Mouse (Mus musculus) neural tube, embryonic 12.5 days (tissue): ENCODE data around the gene Lmntd1. TPM values are rescaled to one million over a fixed set of nuclear protein-coding genes. Genes with fewer than 3 reads are reported as not detected.

Experiments used
- ATAC-seq: fragments of 200-750 bp; cut with Nextera tagmentation; 2 replicates; pipeline ENCODE4 v1.8.0; 2017; ENCODE audit warnings: low read depth, mild to moderate bottlenecking, moderate TSS enrichment, moderate library complexity; ENCODE audit not compliant: low FRiP score
- H3K27ac ChIP-seq: fragments of 300-500 bp; sonication (generic); 2 replicates; pipeline ENCODE4 v1.5.1; 2016
- H3K27me3 ChIP-seq: fragments of 300-500 bp; sonication (generic); replicated peaks from 2 replicates; pipeline ENCODE4 v1.6.1; 2016; ENCODE audit warnings: mild to moderate bottlenecking
- H3K36me3 ChIP-seq: fragments of 300-500 bp; sonication (generic); 2 replicates; pipeline ENCODE4 v1.6.1; 2016; ENCODE audit warnings: mild to moderate bottlenecking
- H3K4me1 ChIP-seq: fragments of 300-500 bp; sonication (generic); 2 replicates; pipeline ENCODE4 v1.6.1; 2016
- H3K4me2 ChIP-seq: fragments of 300-500 bp; sonication (generic); replicated peaks from 2 replicates; pipeline ENCODE4 v1.6.1; 2016; ENCODE audit warnings: mild to moderate bottlenecking
- H3K4me3 ChIP-seq: fragments of 300-500 bp; sonication (generic); 2 replicates; pipeline ENCODE4 v1.5.1; 2016
- H3K9ac ChIP-seq: fragments of 300-500 bp; sonication (generic); 2 replicates; pipeline ENCODE4 v1.6.1; 2016; ENCODE audit warnings: mild to moderate bottlenecking
- H3K9me3 ChIP-seq: fragments of 300-500 bp; sonication (generic); 2 replicates; pipeline ENCODE4 v1.6.1; 2016; ENCODE audit warnings: mild to moderate bottlenecking
- WGBS: fragments of 180-500 bp; shearing (Covaris S2); methylation state at CpG from one replicate; pipeline ENCODE4 v1.1.7; 2016; 5-methylcytosine and 5-hydroxymethylcytosine counted together
- polyA plus RNA-seq: library from polyadenylated mRNA; unstranded; fragments of >200 nt; fragmentation: Nextera tagmentation; extraction: Ambion mirVana; gene quantifications from 2 replicates; pipeline ENCODE4 v1.2.1, GENCODE M21; 2016

Gene Lmntd1
- polyA plus RNA-seq, 1 experiment from 2014 or later = 0.60 TPM

DNA sequence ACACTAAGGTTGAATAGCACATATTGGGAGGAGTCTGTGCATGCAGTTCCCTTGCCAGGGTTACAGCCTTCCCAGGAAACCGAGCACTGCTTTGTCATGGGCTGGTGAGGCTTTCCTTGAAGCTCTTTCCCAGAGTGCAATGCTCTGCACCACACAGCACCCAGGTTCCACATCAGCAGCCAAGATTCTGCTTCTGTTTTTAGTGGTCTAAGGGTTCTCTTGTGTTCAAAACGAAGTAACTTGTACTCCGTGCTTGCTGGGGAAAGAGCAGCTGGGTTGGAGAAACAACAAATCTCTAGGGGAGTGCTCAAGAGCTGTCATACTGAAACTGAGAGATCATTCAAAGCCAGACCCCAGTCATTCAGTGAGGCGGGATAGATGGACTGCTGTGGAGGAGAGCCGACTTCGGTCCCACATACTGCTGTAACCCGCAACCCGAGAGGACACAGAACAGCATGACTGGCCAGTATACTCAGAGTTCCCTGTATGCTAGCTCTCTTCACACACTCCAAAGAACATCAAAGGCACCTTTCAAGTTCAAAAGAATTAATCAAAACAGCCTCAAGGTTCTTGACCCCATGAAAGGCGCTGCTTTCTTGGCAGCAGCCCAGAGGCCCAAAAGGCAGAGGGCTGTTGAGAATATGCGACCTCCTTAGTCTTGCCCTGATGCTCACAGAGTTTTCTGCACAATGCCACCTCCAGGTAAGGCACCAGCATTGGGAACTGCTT lies 35.5 kb downstream of the Lmntd1 start:
- 55% methylated on average over 10 of the region's 10 CpGs for WGBS
- no peak overlapping the region for H3K27ac ChIP-seq
- peaks cover 13% of the 10 kb centered on the region; the same call in 1 of the 2 replicates for H3K4me1 ChIP-seq
- no peak for ATAC-seq
- H3K27me3 ChIP-seq = no peaks in the 10 kb centered on the region
- H3K9me3 ChIP-seq = no peaks in the 10 kb centered on the region
- H3K36me3 ChIP-seq = no peaks in the 10 kb centered on the region
- no peak overlapping the region for H3K9ac ChIP-seq
- H3K4me2 ChIP-seq = no peak overlapping the region
- H3K4me3 ChIP-seq = no peak overlapping the region

DNA sequence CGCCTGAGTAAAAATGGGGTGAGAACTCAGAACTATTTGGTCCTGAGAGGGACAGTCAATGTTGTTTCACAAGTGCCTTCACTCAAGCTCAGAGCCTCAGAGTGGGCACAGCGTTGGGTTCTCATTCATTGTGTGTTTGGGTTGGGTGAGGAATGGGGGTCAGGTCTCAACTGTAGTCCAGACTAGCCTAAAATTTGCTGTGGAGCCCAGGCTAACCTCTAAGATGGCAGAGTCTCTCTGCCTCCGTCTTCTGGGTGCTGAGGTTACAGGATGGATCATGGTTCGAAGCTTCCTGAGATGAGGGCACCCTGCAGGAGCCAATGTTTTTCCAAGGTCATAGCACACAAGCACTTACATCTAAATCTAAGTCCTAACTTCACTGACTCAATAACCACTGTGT lies 37.4 kb downstream of the Lmntd1 start:
- no peak overlapping the region for H3K4me3 ChIP-seq
- no peaks in the 10 kb centered on the region for H3K36me3 ChIP-seq
- no peak overlapping the region for H3K9ac ChIP-seq
- H3K9me3 ChIP-seq = no peaks in the 10 kb centered on the region
- WGBS = 92% methylated on average over 4 of the region's 4 CpGs
- peaks cover 12% of the 10 kb centered on the region; the same call in 1 of the 2 replicates for H3K4me1 ChIP-seq
- no peak overlapping the region for H3K4me2 ChIP-seq
- ATAC-seq = no peak
- no peaks in the 10 kb centered on the region for H3K27me3 ChIP-seq
- H3K27ac ChIP-seq = no peak overlapping the region

DNA sequence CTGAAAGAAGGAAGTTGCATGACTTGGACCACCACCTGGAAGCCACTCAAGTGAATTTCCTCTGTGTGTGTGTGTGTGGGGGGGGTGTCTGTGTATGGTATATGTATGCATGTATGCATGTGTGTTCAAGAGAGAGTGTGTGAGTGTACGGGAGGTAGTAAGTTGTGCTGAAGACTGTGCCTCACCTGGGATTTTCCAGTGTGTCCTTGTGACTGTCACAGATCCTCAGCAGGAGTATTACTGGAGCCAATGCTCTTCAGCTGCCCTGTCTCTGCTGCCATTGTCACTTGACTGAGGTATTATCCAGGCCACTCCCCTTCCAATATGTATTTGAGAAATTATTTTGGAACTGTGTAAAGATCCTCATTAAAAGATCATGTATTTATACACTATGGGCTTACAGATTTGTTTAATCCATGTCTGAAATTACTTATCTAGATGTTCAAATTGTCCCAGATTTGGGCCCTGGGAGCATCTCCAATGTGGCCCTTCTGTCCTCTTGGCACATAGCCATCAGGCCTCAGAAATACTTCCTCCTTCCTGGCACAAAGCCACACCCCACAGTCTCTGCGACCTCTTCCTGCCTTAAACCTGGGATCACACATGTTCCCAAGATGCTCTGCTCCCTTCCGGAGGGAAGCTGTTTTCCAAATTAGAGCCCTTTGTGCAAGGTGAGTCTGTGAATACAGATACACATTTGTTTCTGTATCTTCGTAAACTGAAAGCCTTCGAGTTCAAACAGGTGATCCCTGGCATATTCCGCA lies 40.7 kb downstream of the Lmntd1 start:
- Histone ChIP-seq H3K9me3 (no peaks in the 10 kb centered on the region), H3K27ac (no peak overlapping the region), H3K27me3 (no peaks in the 10 kb centered on the region), H3K36me3 (no peaks in the 10 kb centered on the region), H3K4me1 (no peaks in the 10 kb centered on the region), H3K9ac (no peak overlapping the region), H3K4me3 (no peak overlapping the region), H3K4me2 (no peak overlapping the region)
- 88% methylated on average over 6 of the region's 6 CpGs for WGBS
- no peak for ATAC-seq

DNA sequence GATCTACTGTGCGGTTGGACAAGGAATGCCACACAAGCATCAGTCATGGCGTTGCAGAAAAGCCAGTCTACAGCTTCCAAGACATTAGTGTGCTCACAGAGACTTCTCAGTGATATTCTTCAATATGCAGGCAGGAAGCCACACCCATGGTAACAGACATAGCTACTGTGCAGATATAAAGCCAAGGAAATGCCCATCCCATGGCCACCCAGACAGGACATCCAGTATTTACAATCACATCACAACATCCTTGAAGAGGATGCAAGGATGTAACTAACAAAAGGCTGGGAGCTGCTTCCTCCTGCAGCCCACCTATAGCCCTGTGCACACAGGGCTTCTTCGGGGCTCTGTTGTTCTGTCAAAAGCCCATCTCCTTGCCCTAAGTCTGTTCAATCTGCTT lies 45.4 kb downstream of the Lmntd1 start:
- Histone ChIP-seq H3K4me1 (peaks cover 6% of the 10 kb centered on the region; the same call in 1 of the 2 replicates), H3K36me3 (no peaks in the 10 kb centered on the region), H3K27ac (no peak overlapping the region), H3K9ac (no peak overlapping the region), H3K9me3 (no peaks in the 10 kb centered on the region), H3K4me3 (no peak overlapping the region), H3K27me3 (no peaks in the 10 kb centered on the region), H3K4me2 (no peak overlapping the region)
- WGBS = 89% methylated on average over 3 of the region's 3 CpGs
- ATAC-seq = no peak

DNA sequence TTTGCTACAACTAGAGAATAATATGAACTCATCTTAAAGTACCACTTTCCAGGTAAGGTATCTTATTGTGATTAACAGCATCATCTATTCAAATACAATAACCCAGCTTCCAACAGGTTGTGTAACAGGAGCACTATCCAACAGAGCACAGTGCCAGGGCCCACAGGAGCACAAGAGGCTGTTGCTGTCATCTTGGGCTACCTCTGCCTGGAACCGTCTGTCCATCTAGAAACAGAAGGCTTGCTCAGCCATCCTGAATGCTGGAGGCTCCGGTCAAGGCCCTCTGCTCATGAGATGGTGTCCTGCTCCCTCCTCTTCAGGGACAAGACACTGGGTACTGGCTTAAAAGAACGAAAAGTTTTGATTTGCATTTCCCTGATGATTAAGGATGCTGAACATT lies 46.3 kb downstream of the Lmntd1 start:
- Histone ChIP-seq H3K9ac (no peak overlapping the region), H3K9me3 (no peaks in the 10 kb centered on the region), H3K4me1 (peaks cover 6% of the 10 kb centered on the region; the same call in 1 of the 2 replicates), H3K4me3 (no peak overlapping the region), H3K36me3 (no peaks in the 10 kb centered on the region), H3K27ac (no peak overlapping the region), H3K4me2 (no peak overlapping the region), H3K27me3 (no peaks in the 10 kb centered on the region)
- ATAC-seq = no peak
- WGBS = 86% methylated on average over 3 of the region's 3 CpGs

DNA sequence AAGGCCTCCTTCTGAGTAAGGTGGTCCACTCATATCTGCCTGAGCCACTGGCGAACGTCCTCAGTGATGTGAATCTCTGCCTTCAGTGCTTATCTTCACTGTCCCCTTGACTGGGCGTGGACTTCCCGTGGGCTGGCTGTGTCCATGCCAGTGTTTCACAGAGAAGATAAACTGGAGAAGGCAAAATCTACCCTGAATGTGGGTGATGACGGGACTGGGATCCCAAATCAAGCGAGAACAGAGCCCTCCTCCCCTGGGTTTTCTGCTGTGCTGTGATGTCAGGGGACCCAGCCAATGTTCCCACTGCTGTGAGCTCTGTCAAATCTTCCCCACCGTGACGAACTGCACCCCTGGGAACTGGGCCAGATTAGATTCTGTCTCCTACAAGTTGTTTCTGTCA lies 46.8 kb downstream of the Lmntd1 start:
- Histone ChIP-seq H3K9ac (no peak overlapping the region), H3K36me3 (no peaks in the 10 kb centered on the region), H3K4me1 (peaks cover 6% of the 10 kb centered on the region; the same call in 1 of the 2 replicates), H3K27me3 (no peaks in the 10 kb centered on the region), H3K4me3 (no peak overlapping the region), H3K9me3 (no peaks in the 10 kb centered on the region), H3K4me2 (no peak overlapping the region), H3K27ac (no peak overlapping the region)
- 80% methylated on average over 8 of the region's 8 CpGs for WGBS
- ATAC-seq = no peak

DNA sequence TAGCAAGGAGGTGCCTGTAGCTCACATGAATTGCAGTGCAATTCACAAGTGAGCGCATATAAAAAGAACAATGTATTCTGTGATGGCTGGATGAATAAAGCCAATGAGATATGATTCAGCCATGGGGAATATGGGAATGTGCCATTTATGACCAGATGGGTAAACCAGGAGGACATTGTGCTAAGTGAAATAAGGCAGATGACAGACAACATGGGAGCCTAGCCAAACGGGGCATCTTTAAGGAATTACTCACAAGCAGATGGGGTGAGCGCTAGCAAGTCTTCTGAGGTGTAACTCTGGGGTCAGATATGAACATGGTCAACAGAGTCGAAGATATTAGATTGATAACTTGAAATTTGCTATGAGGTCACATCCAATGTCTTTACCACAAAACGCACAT lies 48.5 kb downstream of the Lmntd1 start:
- peaks cover 6% of the 10 kb centered on the region; the same call in 1 of the 2 replicates for H3K4me1 ChIP-seq
- no peak overlapping the region for H3K4me2 ChIP-seq
- H3K4me3 ChIP-seq = no peak overlapping the region
- ATAC-seq = no peak
- 94% methylated on average over 5 of the region's 5 CpGs for WGBS
- no peak overlapping the region for H3K27ac ChIP-seq
- H3K9ac ChIP-seq = no peak overlapping the region
- H3K9me3 ChIP-seq = no peaks in the 10 kb centered on the region
- no peaks in the 10 kb centered on the region for H3K27me3 ChIP-seq
- H3K36me3 ChIP-seq = no peaks in the 10 kb centered on the region

DNA sequence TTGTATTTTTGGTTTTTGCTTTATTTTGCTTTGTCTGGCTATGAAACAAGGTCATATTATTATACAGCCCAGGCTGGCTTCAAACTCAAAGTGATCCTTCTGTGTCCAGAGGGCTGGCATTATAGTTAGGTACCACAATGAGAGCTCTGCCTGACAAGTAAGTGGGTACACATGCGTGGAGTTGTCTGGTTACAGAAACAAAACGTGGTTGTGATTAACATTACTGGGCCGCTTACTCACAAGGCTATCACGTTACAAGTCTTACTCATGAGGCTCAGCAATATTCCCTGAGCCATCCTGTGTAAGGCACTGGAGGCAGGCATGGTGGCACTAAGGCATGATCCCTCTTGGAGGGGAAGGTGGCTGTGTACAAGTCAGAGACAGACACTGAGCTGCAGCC lies 49.4 kb downstream of the Lmntd1 start:
- 75% methylated on average over 4 of the region's 4 CpGs for WGBS
- Histone ChIP-seq H3K27me3 (no peaks in the 10 kb centered on the region), H3K4me3 (no peak overlapping the region), H3K4me1 (peaks cover 6% of the 10 kb centered on the region; the same call in 1 of the 2 replicates), H3K4me2 (no peak overlapping the region), H3K9me3 (no peaks in the 10 kb centered on the region), H3K9ac (no peak overlapping the region), H3K27ac (no peak overlapping the region), H3K36me3 (no peaks in the 10 kb centered on the region)
- ATAC-seq = no peak

DNA sequence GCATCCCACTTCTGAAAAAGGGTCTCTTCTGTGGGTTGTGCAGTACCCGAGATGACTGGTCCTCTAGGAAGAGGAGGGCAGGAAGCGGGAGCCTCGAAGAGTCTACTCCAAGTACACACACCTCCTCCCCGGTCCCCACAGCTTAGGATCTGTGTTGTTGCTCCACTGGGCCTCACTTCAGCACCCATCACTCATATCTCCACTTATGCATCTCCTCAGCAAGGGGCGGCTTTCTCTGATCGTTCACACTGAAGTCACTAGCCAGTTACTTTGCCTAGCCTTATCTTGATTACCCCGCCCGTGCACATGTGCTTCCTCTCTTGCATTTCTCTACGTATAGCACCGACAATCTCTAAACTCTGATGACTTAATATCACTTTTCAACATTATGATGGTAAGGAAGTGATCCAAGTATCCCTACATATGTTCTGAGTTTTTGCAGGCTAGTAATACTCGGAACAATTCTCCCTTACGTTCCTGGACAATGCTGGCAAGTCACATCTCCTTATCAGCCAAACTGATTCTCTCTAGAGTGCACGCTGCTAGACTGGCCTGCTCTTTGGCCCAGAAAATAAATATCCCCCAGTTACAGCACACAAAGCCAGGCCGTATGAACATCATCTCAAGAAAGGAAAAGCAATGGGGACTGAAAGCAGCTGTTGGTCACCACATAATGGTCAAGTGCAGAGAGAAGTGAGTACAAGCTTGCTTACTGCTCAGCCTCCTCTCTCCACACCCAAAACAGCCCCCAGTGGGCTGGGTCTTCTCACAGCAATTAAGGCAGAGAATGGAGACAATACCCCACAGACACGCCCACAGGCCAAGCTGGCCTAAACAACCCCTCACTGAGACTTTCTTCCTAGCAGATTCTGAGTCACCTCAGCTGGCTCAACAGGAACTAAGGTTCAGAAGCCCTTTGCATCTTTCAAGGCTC lies 56.8 kb downstream of the Lmntd1 start:
- Histone ChIP-seq H3K4me1 (no peaks in the 10 kb centered on the region), H3K27ac (no peak overlapping the region), H3K9me3 (no peaks in the 10 kb centered on the region), H3K4me2 (no peak overlapping the region), H3K36me3 (no peaks in the 10 kb centered on the region), H3K27me3 (no peaks in the 10 kb centered on the region), H3K9ac (no peak overlapping the region), H3K4me3 (no peak overlapping the region)
- WGBS = 85% methylated on average over 15 of the region's 15 CpGs
- ATAC-seq = no peak

DNA sequence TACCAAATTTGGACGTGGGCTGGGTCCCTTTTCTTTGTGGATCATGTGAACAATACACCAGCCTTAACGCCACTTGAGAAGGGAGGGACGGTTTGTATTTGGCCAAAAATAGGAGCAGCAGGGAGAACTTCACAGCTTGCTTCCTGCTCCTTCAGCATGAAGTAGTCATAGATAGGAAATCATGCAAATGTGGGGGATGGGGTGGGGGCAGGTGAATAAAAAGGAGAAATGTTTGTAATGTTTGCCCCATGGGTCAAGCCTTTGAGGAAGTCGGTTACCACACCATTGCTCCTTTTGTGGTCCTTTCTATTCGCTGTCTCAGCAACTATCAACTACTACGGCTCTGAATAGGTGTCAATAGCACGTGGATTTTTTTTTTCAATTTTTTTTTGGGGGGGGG lies 60.9 kb downstream of the Lmntd1 start:
- no peaks in the 10 kb centered on the region for H3K36me3 ChIP-seq
- H3K9me3 ChIP-seq = no peaks in the 10 kb centered on the region
- H3K4me3 ChIP-seq = no peak overlapping the region
- no peak for ATAC-seq
- no peaks in the 10 kb centered on the region for H3K27me3 ChIP-seq
- no peaks in the 10 kb centered on the region for H3K4me1 ChIP-seq
- H3K4me2 ChIP-seq = no peak overlapping the region
- no peak overlapping the region for H3K9ac ChIP-seq
- no peak overlapping the region for H3K27ac ChIP-seq
- WGBS = 77% methylated on average over 7 of the region's 7 CpGs

DNA sequence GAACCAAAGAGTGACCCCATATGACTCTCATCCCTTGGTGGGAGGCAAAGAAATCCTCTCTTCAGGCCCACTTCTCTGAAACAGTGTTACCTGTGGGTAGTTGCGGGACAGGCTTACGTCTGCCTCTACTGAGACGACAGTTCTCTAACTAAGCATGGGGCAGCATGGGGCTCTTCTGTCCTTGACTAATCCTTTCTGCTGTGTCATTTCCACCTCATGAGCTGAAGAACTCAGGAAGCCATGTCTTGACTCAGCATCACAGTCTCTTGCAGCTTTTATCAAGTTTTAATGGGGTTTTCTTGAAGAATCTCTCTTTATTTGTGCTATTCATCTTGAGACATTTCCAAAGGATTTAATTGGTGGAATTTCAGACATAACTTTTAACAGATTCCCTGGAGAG lies 61.3 kb downstream of the Lmntd1 start:
- Histone ChIP-seq H3K4me3 (no peak overlapping the region), H3K9me3 (no peaks in the 10 kb centered on the region), H3K27ac (no peak overlapping the region), H3K36me3 (no peaks in the 10 kb centered on the region), H3K4me2 (no peak overlapping the region), H3K27me3 (no peaks in the 10 kb centered on the region), H3K4me1 (no peaks in the 10 kb centered on the region), H3K9ac (no peak overlapping the region)
- ATAC-seq = no peak
- WGBS = 94% methylated on average over 3 of the region's 3 CpGs

DNA sequence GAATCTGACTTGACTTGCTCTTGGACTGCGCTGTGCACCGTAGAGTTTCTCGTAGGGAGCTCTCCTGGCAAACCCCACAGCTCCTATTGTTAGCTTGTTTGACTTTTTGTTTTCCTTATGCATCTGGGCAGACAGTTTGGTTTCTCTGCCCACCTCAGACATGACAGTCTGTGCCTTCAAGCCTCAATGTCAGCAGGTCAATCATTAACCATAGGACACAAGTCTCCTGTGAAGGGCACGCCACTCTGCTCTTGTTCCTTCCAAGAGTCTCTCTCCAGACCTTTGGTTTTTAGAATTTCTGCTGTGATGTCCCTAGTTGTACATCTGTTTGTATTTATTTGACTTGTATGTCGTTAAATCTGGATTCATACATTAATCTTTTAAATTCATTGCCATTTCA lies 63.1 kb downstream of the Lmntd1 start:
- H3K4me1 ChIP-seq = no peaks in the 10 kb centered on the region
- no peaks in the 10 kb centered on the region for H3K9me3 ChIP-seq
- H3K4me2 ChIP-seq = no peak overlapping the region
- no peak overlapping the region for H3K9ac ChIP-seq
- H3K36me3 ChIP-seq = no peaks in the 10 kb centered on the region
- no peak for ATAC-seq
- WGBS = 82% methylated on average over 5 of the region's 5 CpGs
- no peak overlapping the region for H3K27ac ChIP-seq
- H3K27me3 ChIP-seq = no peaks in the 10 kb centered on the region
- H3K4me3 ChIP-seq = no peak overlapping the region
